Mouse (Mus musculus): ENCODE data around the gene Efnb1. TPM values are rescaled to one million over a fixed set of nuclear protein-coding genes. Genes with fewer than 3 reads are reported as not detected.

Gene Efnb1
- polyA plus RNA-seq, 1 experiment = 48.4 TPM

DNA sequence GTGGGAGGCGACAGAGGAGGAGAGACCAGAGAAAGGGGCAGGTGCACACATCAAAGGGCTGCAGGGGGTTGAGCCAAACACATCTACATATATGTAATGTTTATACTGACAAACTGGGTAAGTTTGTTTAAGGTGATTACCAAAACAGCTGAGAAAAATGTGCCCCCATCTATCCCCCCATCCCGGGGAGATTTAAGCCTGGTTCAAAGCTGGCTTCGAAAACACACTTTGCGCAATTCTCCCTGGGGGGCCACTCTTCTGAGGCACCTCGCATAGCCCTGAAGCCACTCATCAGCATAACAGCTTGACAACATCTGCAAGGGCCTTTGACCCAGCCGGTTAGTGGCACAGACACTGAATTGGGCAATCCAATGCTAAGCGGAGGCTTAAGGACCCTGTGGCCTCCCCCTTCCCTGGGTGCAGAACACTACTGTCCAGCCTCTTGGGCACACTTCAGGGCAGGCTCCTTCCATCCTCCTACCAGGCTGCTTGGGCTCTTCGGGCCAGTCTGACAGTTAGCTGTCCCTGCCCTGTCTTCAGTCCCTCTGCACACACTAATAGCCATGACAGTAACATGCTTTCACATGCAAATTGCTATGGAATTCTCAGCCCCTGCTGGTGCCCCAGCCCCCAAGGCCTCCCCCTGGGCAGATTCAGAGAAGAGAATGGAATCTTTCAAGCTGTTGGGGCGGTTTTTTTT, 16.8 kb downstream of the Efnb1 start:
- 53% methylated on average over 9 of the region's 9 CpGs for WGBS
- DNase-seq (ENCODE audit: low read depth, low spot score) = no peak

DNA sequence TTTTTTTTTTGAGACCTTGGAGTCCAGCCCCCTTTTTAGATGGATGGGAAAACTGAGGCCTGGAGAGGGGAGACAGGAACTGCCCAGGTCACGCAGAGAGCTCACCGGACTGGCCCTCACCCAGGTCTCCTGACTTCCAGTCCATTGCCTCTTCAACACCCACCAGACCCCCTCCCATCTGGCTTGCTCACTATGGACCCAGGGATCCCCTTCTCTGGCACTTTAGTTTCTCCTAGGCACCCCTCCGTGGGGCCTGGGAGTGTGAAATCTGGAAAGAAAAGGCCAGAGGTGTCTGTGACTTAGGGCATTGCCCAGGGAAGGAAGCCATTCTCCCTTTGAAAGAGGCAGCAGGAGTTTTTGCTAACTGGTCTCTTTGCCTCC, 17.3 kb downstream of the Efnb1 start:
- 75% methylated on average over 3 of the region's 3 CpGs for WGBS
- no peak for DNase-seq (ENCODE audit: low read depth, low spot score)

DNA sequence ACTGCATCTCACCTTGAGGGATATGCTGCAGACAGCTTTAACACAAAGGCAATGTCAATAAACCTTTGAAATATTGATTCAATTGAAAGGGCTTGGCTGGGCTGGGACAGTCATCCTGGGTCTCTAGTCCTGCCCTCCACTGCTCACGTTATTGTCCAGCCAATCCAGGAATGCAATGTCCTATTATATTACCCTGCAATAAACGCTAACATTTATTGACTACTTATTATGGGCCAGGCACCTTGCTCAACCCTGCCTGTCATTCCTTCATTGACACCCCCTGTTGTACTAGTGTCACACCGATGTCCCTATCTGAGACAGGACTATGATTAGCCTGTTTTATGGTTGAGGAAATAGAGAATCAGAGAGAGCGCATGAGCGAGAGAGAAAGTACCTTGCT, 18.4 kb downstream of the Efnb1 start:
- no peak for DNase-seq (ENCODE audit: low read depth, low spot score)
- 32% methylated on average over 5 of the region's 5 CpGs for WGBS

DNA sequence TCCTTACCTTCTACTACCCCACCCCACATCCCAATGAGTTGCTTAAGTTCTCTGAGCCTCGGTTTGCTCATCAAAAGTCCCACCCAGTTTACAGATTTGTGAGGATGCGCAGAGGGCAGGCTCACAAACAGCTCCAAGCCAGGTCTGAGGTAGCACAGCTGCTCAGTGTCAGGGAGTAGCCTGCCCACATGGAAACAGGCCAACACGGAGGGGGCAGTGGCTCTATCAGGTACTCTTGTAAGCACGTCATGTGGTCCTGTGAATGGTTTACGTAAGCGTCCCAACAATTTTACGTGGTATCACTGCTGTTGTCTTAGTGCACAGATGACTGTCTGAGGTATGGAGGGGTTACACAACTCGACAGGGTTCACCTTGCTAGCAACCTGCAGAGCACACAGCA, 23.1 kb downstream of the Efnb1 start:
- WGBS = 70% methylated on average over 8 of the region's 8 CpGs
- no peak for DNase-seq (ENCODE audit: low read depth, low spot score)

DNA sequence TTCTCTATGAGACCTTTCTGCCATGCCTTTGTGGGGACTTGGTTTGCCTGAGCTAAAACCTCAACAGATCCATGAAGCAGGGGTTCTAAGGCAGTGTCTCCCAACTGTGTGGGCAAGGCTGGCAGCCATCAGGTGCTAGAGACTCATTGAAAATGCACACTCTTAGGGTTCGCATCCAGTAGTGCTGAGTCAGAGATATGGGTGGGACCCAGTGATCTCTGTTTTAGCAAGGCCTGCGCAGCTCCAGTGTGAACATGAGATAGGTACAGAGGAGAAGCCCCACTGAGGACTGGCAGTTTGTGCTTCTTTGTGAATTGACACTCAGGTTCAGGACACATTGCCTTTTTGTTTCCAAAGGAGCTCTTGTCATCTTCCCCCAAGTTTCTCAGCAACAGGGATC, 28.2 kb downstream of the Efnb1 start:
- DNase-seq (ENCODE audit: low read depth, low spot score) = no peak
- WGBS = 90% methylated on average over 2 of the region's 2 CpGs

DNA sequence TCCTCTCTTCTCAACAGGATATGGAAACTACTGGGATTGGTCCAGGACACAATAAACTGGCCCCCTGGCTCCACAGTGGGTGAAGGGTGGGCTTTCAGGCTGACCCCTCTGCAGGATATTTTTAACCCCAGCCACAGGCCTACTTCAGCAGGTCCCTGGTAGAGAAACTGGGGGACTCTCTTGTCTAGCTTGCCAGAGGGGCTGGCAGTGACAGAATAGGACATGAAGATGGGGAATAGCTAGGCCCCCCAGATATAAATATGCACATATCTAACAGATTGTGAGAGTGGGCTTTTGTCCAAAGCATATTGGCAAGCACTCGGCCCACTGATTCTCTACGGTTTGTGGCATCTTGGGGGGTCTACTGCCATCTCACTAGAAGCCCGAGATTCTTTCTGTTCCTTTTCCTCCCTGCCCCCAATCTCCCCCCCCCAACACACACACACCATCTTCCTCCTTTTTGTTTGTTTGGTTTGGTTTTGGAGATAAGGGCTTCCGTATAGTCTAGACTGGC, 29.0 kb downstream of the Efnb1 start:
- no peak for DNase-seq (ENCODE audit: low read depth, low spot score)
- WGBS = 67% methylated on average over 4 of the region's 4 CpGs

DNA sequence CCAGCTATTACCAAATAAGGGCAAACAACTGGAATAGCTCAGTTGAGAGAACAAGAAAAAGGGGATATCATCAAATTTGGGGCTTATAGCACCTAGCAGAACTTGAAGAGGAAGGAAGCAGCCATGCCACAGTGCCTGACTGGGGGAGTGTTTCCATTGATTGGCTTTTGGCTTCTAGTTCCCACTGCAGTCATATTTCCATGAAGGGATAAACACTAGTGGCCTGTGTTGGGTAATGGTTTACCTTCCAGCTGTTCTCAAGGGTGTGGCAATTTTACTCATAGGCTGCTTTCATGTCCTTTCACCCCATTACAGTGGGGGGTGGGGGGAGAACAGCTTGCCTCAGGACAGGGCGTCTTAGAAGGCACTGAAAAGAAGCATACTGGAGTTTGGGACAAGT, 31.1 kb downstream of the Efnb1 start:
- WGBS = 52% methylated on average over 1 of the region's 1 CpGs
- no peak for DNase-seq (ENCODE audit: low read depth, low spot score)

DNA sequence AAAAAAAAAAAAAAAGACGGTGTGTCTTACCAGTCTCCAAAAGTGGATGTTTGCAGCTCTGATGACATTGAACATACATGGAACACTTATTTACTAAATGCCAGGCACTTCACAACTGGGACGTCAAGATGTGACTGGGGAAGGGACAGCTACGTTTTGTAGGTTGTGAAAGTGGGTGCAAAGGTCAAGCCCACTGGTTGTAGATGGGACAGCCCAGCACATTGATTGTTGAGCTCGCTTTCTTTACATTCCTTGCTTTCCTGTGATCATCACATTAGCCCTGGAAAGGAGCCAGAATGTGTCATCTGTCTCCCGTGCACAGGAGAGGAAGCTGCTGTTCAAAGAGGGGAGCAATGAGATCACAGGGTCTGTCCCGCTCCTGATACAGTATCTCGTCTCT, 31.6 kb downstream of the Efnb1 start:
- WGBS = 46% methylated on average over 7 of the region's 7 CpGs
- DNase-seq (ENCODE audit: low read depth, low spot score) = no peak

DNA sequence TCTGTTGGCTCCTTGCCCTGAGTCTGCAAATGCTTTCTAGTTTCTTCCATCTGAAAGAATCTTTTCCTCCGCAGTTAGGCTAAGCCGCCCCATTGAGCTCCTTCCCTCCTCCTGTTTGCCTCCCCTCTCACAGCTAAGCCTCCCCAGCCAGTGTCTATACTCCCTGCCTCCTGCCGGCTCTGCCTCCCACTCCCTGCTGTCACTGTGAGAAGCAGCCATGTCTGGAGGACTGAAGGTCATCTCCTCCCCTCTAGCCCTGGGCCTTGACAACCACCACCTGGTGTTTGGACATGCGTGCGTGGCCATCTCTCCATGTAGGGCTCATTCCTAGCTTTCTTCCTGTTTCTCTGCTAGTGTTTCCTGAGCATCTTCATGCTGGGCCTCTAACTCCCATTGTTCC, 36.4 kb downstream of the Efnb1 start:
- DNase-seq (ENCODE audit: low read depth, low spot score) = no peak
- WGBS = 67% methylated on average over 5 of the region's 5 CpGs

DNA sequence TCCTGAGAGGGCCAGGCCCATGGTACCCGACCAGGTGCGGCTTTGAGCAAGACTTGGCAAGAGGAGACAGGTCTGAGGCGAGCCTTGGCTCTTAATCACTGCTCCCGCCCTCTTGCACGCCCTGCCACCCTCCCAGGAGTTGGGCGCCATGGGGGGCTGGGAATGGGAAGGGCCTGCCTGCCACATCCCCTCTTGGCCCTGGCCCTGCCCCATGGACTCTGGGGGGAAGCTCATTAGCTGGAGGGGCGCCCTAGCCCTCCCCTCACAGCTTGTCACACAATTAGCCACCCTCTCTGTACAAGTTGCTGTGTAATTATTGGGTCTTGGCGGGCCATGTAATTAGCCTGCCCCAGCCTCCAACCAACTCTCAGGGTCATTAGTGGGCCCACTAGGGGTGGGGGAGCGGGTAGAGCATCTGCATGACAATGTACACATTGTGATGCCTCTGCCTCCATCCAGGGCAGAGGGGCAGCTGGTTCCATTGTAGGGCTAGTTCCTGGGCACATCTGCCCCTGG, 49.2 kb downstream of the Efnb1 start:
- WGBS = 50% methylated on average over 9 of the region's 9 CpGs
- DNase-seq (ENCODE audit: low read depth, low spot score) = no peak

DNA sequence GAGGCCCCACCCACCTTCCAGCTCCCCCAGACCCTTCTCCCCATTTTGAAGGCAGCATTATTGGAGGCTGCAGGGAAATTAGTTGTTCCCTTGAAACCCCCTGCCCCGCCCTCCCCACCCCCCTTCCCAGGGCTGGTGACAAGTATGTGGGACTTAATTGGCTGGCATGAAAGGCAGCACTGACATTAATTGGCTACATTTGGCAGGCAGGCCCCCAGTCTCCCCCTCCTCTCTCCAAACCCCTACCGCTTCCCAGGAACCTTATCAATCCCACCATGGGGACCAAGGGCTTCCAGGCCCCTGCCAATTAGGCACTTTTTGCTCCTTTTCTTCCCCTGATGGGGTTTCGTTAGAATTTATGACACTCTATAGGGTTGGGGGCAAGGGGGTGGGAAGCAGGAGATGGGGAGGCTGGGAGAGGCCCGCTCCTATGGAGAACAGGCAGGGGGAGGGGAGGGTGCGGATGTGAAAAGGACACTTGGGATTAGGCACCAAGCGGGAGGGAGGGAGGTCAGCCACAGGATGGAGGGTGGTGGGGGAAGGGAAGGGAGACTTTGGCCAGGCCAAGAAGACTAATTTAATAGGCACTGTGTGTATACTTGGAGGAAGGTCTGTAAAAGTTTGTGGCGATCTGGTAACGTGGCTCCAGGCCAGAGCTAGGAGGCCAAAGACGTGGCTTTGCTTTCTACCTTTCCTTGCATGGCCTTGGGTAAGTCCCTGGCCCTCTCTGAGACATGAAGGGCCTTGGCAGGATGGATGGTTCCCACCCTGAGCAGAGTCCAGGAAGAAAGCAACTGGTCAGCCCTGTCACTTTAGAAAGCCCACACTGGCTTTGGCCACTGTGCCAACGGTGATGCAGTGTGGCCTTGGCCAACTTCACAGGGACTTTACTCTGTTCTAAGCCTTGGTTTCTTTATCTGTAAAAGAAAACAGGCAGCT, 50.8 kb downstream of the Efnb1 start:
- DNase-seq (ENCODE audit: low read depth, low spot score) = no peak
- 65% methylated on average over 10 of the region's 10 CpGs for WGBS

DNA sequence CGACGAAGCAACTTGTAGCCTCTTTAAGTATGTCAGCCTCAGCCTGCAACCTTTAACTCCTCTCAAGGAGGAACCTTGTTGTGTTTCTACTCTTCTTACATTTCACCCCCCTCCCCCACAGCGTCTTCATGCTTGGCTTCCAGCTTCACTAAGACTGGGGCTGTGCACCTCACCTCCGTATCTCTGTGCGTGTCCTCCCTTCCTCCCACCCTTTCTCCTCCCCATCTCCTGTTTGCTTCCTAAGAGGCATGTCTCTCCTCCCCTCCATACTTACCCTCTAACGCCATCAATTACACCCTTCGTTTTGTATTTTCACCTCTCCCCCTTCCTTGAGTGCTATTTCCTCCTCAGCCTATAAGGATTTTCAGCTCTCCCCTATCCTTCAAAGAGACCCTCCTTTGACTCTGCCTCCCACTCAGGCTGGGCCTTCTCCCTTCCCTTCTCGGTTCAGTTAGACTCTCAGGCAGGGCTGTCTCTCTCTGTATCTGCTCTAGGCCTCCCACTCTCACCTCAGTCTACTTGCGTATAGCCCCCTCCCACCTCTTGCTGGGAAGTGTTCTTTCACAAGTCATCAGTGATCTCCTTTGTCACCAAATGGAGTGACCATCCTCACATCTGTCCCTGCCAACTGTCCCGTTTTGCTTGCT, 55.6 kb downstream of the Efnb1 start:
- no peak for DNase-seq (ENCODE audit: low read depth, low spot score)
- WGBS = 78% methylated on average over 10 of the region's 10 CpGs

DNA sequence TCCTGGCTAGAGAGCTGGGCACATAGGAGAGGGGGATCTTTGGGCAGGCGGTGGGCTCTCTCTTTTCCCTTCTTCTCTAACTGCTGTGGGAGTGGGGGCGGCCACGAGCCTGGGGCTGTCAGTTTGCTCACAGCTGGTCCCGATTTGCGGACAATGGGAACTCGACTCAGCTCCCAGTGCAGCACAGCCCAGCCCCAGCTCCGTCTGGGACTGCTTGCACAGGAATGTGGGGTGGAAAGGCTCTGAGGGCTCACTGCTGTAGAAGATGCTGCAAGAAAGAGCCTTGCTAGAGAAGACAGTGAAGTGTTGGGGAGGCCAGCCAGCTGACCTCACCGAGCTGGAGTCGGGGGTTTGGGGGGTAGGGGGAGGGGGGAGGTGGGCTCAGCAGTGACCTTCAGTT, 61.0 kb downstream of the Efnb1 start:
- WGBS = 65% methylated on average over 9 of the region's 9 CpGs
- no peak for DNase-seq (ENCODE audit: low read depth, low spot score)

DNA sequence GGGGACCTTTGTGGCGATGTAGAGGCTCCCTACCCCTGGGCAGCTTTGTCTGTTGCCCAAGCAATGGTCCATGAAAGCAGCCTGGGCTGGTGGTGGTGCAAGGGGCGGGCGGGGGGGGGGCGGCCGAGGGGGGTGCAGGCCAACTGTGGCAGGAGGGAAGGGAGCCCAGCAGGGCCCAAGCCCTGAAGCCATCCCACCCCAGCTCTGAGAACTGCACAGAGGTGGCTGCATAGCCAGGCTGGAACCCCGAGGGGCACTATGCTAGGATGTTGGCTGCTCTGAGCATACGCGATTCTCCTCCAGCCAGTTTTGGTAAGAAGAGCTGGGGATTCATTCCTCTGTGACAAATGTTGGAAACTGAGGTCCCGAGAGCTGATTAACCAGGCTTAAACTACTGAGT, 62.6 kb downstream of the Efnb1 start:
- no peak for DNase-seq (ENCODE audit: low read depth, low spot score)
- WGBS = 41% methylated on average over 7 of the region's 9 CpGs

Other genes starting within 250 kb of the Efnb1 start
- 1.1 and 2.4 TPM in 2 replicates for gene Ophn1, start 245.1 kb upstream of the Efnb1 start, polyA plus RNA-seq (2012; rRNA removed)
- gene Yipf6, start 199.8 kb upstream of the Efnb1 start, polyA plus RNA-seq (2012; rRNA removed) = 17.4 and 25.4 TPM in 2 replicates
- 3.5 and 5.5 TPM in 2 replicates for gene Stard8, start 132.9 kb upstream of the Efnb1 start, polyA plus RNA-seq (2012; rRNA removed)

Data from large intestine, adult 2 months (tissue).